Mouse (Mus musculus) kidney, postnatal 25 days (tissue): ENCODE data around the gene Mrpl40.

Experiments used
- DNase-seq, 2 experiments: peaks; one replicate each; pipeline ENCODE4 v3.0.0; 2021; ENCODE audit warnings: mixed read lengths in 2 of 2

Mrpl40 gene

GRCm38 (mm10) chr16:18828630-18829029 is 48.0 kb downstream of the Mrpl40 start:
- DNase-seq, result no peak

GRCm38 (mm10) chr16:18822925-18823324 is 53.7 kb downstream of the Mrpl40 start:
- DNase-seq, result no peak

- no peak for DNase-seq
Observed at GRCm38 (mm10) chr16:18822356-18822755, 54.3 kb downstream of the Mrpl40 start.
